Mouse (Mus musculus) E14TG2a.4 (cell line): Measurements from ENCODE around the gene Gm17662.

ENCODE experiments used
- CTCF ChIP-seq: conservative IDR thresholded peaks from 2 replicates; pipeline ENCODE4 v1.5.1; 2014; ENCODE audit warnings: low read length
- POU5F1 ChIP-seq: IDR thresholded peaks from 2 replicates; pipeline ENCODE4 v1.6.1; 2014; ENCODE audit warnings: low read length, borderline replicate concordance

DNA sequence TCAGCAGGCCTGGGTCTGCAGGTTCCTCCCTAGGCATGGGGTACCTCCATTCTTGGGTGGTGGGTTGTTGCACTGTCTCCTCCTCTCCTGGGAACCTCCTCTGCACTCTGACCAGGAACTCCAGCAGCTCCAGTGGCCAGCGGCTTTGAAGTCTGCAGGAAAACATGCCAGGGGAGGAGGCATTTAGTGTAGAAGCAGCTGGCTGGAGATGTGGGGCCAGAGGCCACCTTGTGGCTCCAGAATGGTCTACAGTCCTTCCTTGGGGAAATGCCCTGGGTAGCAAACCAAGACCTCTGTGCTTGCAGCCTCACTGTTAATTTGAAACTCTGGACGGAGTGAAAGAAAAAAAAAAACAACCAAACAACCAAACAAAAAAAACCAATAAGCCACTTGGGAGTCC is 39.6 kb upstream of the Gm17662 start:
- TF ChIP-seq CTCF: no peak
- TF ChIP-seq POU5F1: no peak
